Mouse (Mus musculus) CH12.LX (cell line): Measurements from ENCODE around the gene Olfr149. TPM values are rescaled to one million over a fixed set of nuclear protein-coding genes. Genes with fewer than 3 reads are reported as not detected.

Experiments used
- DNase-seq: peaks from one replicate; pipeline ENCODE4 v3.0.0-alpha.2; 2013; ENCODE audit errors: extremely low read depth
- H3K27ac ChIP-seq: 2 replicates; pipeline ENCODE4 v1.5.1; 2012; ENCODE audit warnings: low read depth, mild to moderate bottlenecking, control low read depth, moderate library complexity; ENCODE audit not compliant: insufficient read depth
- H3K27me3 ChIP-seq: replicated peaks from 2 replicates; pipeline ENCODE3; 2012; ENCODE audit warnings: inconsistent platforms
- H3K36me3 ChIP-seq, 2 experiments: replicated peaks in 1 of 2; 2 replicates each; pipeline versions ENCODE3 to v1.6.1; 2012; ENCODE audit warnings: inconsistent platforms in 1 of 2, low read length in 1 of 2, mild to moderate bottlenecking in 1 of 2, mixed read lengths in 1 of 2, moderate library complexity in 1 of 2; ENCODE audit not compliant: control insufficient read depth in 1 of 2, insufficient read depth in 1 of 2
- H3K4me1 ChIP-seq, 2 experiments: 2 replicates each; pipeline ENCODE4 v1.6.1; 2012; ENCODE audit warnings: inconsistent platforms in 1 of 2, moderate library complexity in 1 of 2; ENCODE audit not compliant: insufficient read depth in 2 of 2, control insufficient read depth in 1 of 2
- H3K4me2 ChIP-seq: 2 replicates; pipeline ENCODE4 v1.6.1; 2012; ENCODE audit warnings: low read depth, mild to moderate bottlenecking, control low read depth; ENCODE audit not compliant: poor library complexity, insufficient read depth, severe bottlenecking
- H3K4me3 ChIP-seq, 3 experiments: fragments of 150-350 bp in 1 of 3; sonication (generic) in 1 of 3; replicated peaks in 1 of 3; 2 replicates each; pipeline versions ENCODE3 to v1.5.1; 2011 to 2012; ENCODE audit warnings: low read depth in 2 of 3, low read length in 2 of 3, mild to moderate bottlenecking in 2 of 3, moderate library complexity in 2 of 3, control low read depth in 1 of 3, improper control_type of control experiment in 1 of 3, inconsistent platforms in 1 of 3, mixed read lengths in 1 of 3; ENCODE audit not compliant: poor library complexity in 1 of 3
- H3K79me2 ChIP-seq: replicated peaks from 2 replicates; pipeline ENCODE4 v1.6.1; 2012; ENCODE audit warnings: mild to moderate bottlenecking, moderate library complexity; ENCODE audit not compliant: control insufficient read depth, poor library complexity, insufficient read depth, severe bottlenecking; ENCODE audit errors: extremely low read depth
- H3K9ac ChIP-seq: 2 replicates; pipeline ENCODE4 v1.6.1; 2012; ENCODE audit warnings: low read depth, mild to moderate bottlenecking, control low read depth, moderate library complexity; ENCODE audit not compliant: insufficient read depth
- H3K9me3 ChIP-seq: replicated peaks from 2 replicates; pipeline ENCODE3; 2012; ENCODE audit warnings: low read length, inconsistent platforms, mixed read lengths
- BHLHE40 ChIP-seq: IDR thresholded peaks from 2 replicates; pipeline ENCODE4 v1.6.1; 2011; ENCODE audit warnings: mild to moderate bottlenecking, low read depth, low read length, improper control_type of control experiment
- CHD1 ChIP-seq: IDR thresholded peaks from 2 replicates; pipeline ENCODE4 v1.6.1; 2012; ENCODE audit warnings: low read depth, low read length, improper control_type of control experiment, inconsistent platforms
- CHD2 ChIP-seq: IDR thresholded peaks from 2 replicates; pipeline ENCODE4 v1.6.1; 2011; ENCODE audit warnings: low read length, improper control_type of control experiment
- CTCF ChIP-seq, 2 experiments: IDR thresholded peaks in 1 of 2; conservative IDR thresholded peaks in 1 of 2; 2 replicates each; pipeline ENCODE4 v1.5.1; 2011 to 2012; ENCODE audit warnings: low read depth in 2 of 2, low read length in 2 of 2, improper control_type of control experiment in 1 of 2, inconsistent platforms in 1 of 2, mild to moderate bottlenecking in 1 of 2, moderate library complexity in 1 of 2
- E2F4 ChIP-seq: IDR thresholded peaks from 2 replicates; pipeline ENCODE4 v1.6.1; 2011; ENCODE audit warnings: low read depth, low read length, improper control_type of control experiment; ENCODE audit not compliant: insufficient replicate concordance
- EP300 ChIP-seq: IDR thresholded peaks from 2 replicates; pipeline ENCODE4 v1.6.1; 2011; ENCODE audit warnings: low read length, improper control_type of control experiment
- GABPA ChIP-seq: IDR thresholded peaks from 2 replicates; pipeline ENCODE4 v1.6.1; 2012; ENCODE audit warnings: low read depth, low read length, improper control_type of control experiment, inconsistent platforms; ENCODE audit not compliant: insufficient replicate concordance
- HCFC1 ChIP-seq: IDR thresholded peaks from 2 replicates; pipeline ENCODE4 v1.6.1; 2012; ENCODE audit warnings: low read depth, mild to moderate bottlenecking, inconsistent platforms, low read length, improper control_type of control experiment
- IRF4 ChIP-seq: IDR thresholded peaks from 2 replicates; pipeline ENCODE4 v1.6.1; 2014; ENCODE audit warnings: low read depth, mild to moderate bottlenecking, inconsistent platforms, low read length, improper control_type of control experiment
- JUN ChIP-seq: IDR thresholded peaks from 2 replicates; pipeline ENCODE4 v1.6.1; 2011; ENCODE audit warnings: low read depth, mild to moderate bottlenecking, low read length, improper control_type of control experiment, moderate library complexity; ENCODE audit not compliant: insufficient read depth
- JUND ChIP-seq: conservative IDR thresholded peaks from 2 replicates; pipeline ENCODE4 v1.6.1; 2011; ENCODE audit warnings: low read depth, low read length, improper control_type of control experiment
- MAFK ChIP-seq: IDR thresholded peaks from 2 replicates; pipeline ENCODE4 v1.6.1; 2011; ENCODE audit warnings: low read length, improper control_type of control experiment; ENCODE audit not compliant: insufficient replicate concordance
- MAX ChIP-seq: IDR thresholded peaks from 2 replicates; pipeline ENCODE4 v1.6.1; 2011; ENCODE audit warnings: low read length, improper control_type of control experiment
- MAZ ChIP-seq: IDR thresholded peaks from 2 replicates; pipeline ENCODE4 v1.6.1; 2012; ENCODE audit warnings: low read depth, mild to moderate bottlenecking, inconsistent platforms, low read length, improper control_type of control experiment, moderate library complexity
- MEF2A ChIP-seq: IDR thresholded peaks from 2 replicates; pipeline ENCODE4 v1.6.1; 2014; ENCODE audit warnings: low read depth, mild to moderate bottlenecking, inconsistent platforms, low read length, improper control_type of control experiment, borderline replicate concordance
- MXI1 ChIP-seq: IDR thresholded peaks from 2 replicates; pipeline ENCODE4 v1.6.1; 2011; ENCODE audit warnings: mild to moderate bottlenecking, low read depth, low read length, improper control_type of control experiment
- MYC ChIP-seq: IDR thresholded peaks from 2 replicates; pipeline ENCODE4 v1.6.1; 2011; ENCODE audit warnings: low read depth, mild to moderate bottlenecking, improper control_type of control experiment, low read length
- NRF1 ChIP-seq: IDR thresholded peaks from 2 replicates; pipeline ENCODE4 v1.6.1; 2014; ENCODE audit warnings: low read depth, mild to moderate bottlenecking, inconsistent platforms, low read length, improper control_type of control experiment, moderate library complexity
- POLR2AphosphoS2 ChIP-seq: IDR thresholded peaks from 2 replicates; pipeline ENCODE4 v1.6.1; 2011; ENCODE audit warnings: low read depth, low read length, improper control_type of control experiment
- RAD21 ChIP-seq: IDR thresholded peaks from 2 replicates; pipeline ENCODE4 v1.6.1; 2011; ENCODE audit warnings: low read depth, mild to moderate bottlenecking, low read length, improper control_type of control experiment, moderate library complexity
- RCOR1 ChIP-seq: conservative IDR thresholded peaks from 2 replicates; pipeline ENCODE4 v1.6.1; 2012; ENCODE audit warnings: low read depth, mild to moderate bottlenecking, inconsistent platforms, low read length, improper control_type of control experiment
- SMC3 ChIP-seq: IDR thresholded peaks from 2 replicates; pipeline ENCODE4 v1.6.1; 2011; ENCODE audit warnings: low read depth, low read length, improper control_type of control experiment
- TBP ChIP-seq: conservative IDR thresholded peaks from 2 replicates; pipeline ENCODE4 v1.6.1; 2011; ENCODE audit warnings: low read depth, low read length, improper control_type of control experiment
- TCF12 ChIP-seq: IDR thresholded peaks from 2 replicates; pipeline ENCODE4 v1.6.1; 2014; ENCODE audit warnings: low read depth, mild to moderate bottlenecking, inconsistent platforms, low read length, improper control_type of control experiment
- UBTF ChIP-seq: IDR thresholded peaks from 2 replicates; pipeline ENCODE4 v1.6.1; 2012; ENCODE audit warnings: low read depth, mild to moderate bottlenecking, inconsistent platforms, low read length, improper control_type of control experiment, moderate library complexity
- USF1 ChIP-seq: IDR thresholded peaks from 2 replicates; pipeline ENCODE4 v1.6.1; 2014; ENCODE audit warnings: low read depth, mild to moderate bottlenecking, inconsistent platforms, low read length, improper control_type of control experiment
- ZC3H11A ChIP-seq: IDR thresholded peaks from 2 replicates; pipeline ENCODE4 v1.6.1; 2012; ENCODE audit warnings: low read depth, mild to moderate bottlenecking, inconsistent platforms, low read length, improper control_type of control experiment
- ZKSCAN1 ChIP-seq: IDR thresholded peaks from 2 replicates; pipeline ENCODE4 v1.6.1; 2012; ENCODE audit warnings: low read depth, inconsistent platforms, low read length, improper control_type of control experiment, borderline replicate concordance
- ZNF384 ChIP-seq: IDR thresholded peaks from 2 replicates; pipeline ENCODE4 v1.6.1; 2012; ENCODE audit warnings: low read depth, low read length, improper control_type of control experiment, inconsistent platforms
- dilution Hi-C: fragments of 300-500 bp; cut with MboI; formaldehyde crosslinking; loops from 2 replicates; pipeline ENCODE4 v1.14.3; 2020; ENCODE audit warnings: low sequenced_read_pairs; ENCODE audit not compliant: extremely low pct_unique_long_range_greater_than_20kb, extremely low pct_ligation_motif_present
- in situ Hi-C: fragments of 300-500 bp; cut with MboI; formaldehyde crosslinking; loops from 3 replicates; pipeline ENCODE4 v1.14.3; 2019; ENCODE audit warnings: low sequenced_read_pairs, low pct_ligation_motif_present, low pct_unique_long_range_greater_than_20kb, mixed read lengths
- polyA plus RNA-seq: library from polyadenylated mRNA; unstranded; fragments of >175 nt; gene quantifications from 2 replicates; pipeline ENCODE4 v1.2.1, GENCODE M21; 2012; ENCODE audit warnings: low read depth; ENCODE audit not compliant: insufficient read length
- total RNA-seq, 2 experiments: library from RNA; depleted of rRNA; stranded (reverse); fragments of 300-350 nt in 1 of 2; fragments of >200 nt in 1 of 2; gene quantifications; 2 replicates each; pipeline ENCODE4 v1.2.3; 2012 to 2014

Olfr149 gene
- total and polyA plus RNA-seq, 3 experiments = not detected

- in situ Hi-C loops = no loop called here
Observed at GRCm38 (mm10) chr9:39745949-39746348, 39.0 kb upstream of the Olfr149 start, which contains the start of gene Olfr967. Gene Olfr967, plus strand, starts transcription at chr9:39746249.

GRCm38 (mm10) chr9:39740741-39741140 is 33.8 kb upstream of the Olfr149 start:
- Histone ChIP-seq H3K4me3 (no peak overlapping the region), H3K79me2 (no peaks in the 10 kb centered on the region), H3K27ac (no peak overlapping the region), H3K36me3 (no peaks in the 10 kb centered on the region), H3K4me2 (no peak overlapping the region), H3K4me1 (no peaks in the 10 kb centered on the region), H3K9ac (no peak overlapping the region), H3K9me3 (no peaks in the 10 kb centered on the region), H3K27me3 (no peaks in the 10 kb centered on the region)
- DNase-seq = no peak
- dilution Hi-C loops (no loop called here), in situ Hi-C loops (no loop called here)
- no peak for TF ChIP-seq MAZ
- TF ChIP-seq CHD2 = no peak
- TF ChIP-seq UBTF = no peak
- TF ChIP-seq MAFK = no peak
- TF ChIP-seq MXI1 = no peak
- no peak for TF ChIP-seq USF1
- no peak for TF ChIP-seq EP300
- TF ChIP-seq MAX = no peak
- TF ChIP-seq ZC3H11A = no peak
- no peak for TF ChIP-seq GABPA
- no peak for TF ChIP-seq NRF1
- TF ChIP-seq HCFC1 = no peak
- no peak for TF ChIP-seq BHLHE40
- TF ChIP-seq JUN = no peak
- TF ChIP-seq CTCF (conservative IDR thresholded peaks at IDR 0.05 in 1 of 2, IDR thresholded peaks at IDR 0.05 in 1 of 2; ENCODE audit: low read depth in 2 of 2, low read length in 2 of 2) = no peak
- no peak for TF ChIP-seq SMC3
- TF ChIP-seq TBP = no peak

More at GRCm38 (mm10) chr9:39745949-39746348, 39.0 kb upstream of the Olfr149 start, which contains the start of gene Olfr967:
- DNase-seq = no peak
- Histone ChIP-seq H3K4me1 (no peaks in the 10 kb centered on the region), H3K36me3 (no peaks in the 10 kb centered on the region), H3K9ac (no peak within 1 kb of the TSS), H3K9me3 (no peaks in the 10 kb centered on the region), H3K27ac (no peak within 1 kb of the TSS), H3K4me3 (no peak within 1 kb of the TSS), H3K27me3 (no peaks in the 10 kb centered on the region), H3K79me2 (no peaks in the 10 kb centered on the region), H3K4me2 (no peak within 1 kb of the TSS)
- TF ChIP-seq E2F4 = no peak
- TF ChIP-seq ZNF384 = no peak
- TF ChIP-seq CHD1 = no peak
- no peak for TF ChIP-seq MEF2A
- TF ChIP-seq TCF12 = no peak
- TF ChIP-seq RCOR1 = no peak
- no peak for TF ChIP-seq RAD21
- TF ChIP-seq IRF4 = no peak
- no peak for TF ChIP-seq ZKSCAN1
- TF ChIP-seq NRF1 = no peak
- TF ChIP-seq MAX = no peak
- TF ChIP-seq JUND = no peak
- TF ChIP-seq TBP = no peak
- TF ChIP-seq MYC = no peak
- no peak for TF ChIP-seq ZC3H11A
- TF ChIP-seq POLR2AphosphoS2 = no peak
- TF ChIP-seq USF1 = no peak
- dilution Hi-C loops = no loop called here
